Mouse (Mus musculus) gastrocnemius, postnatal 4 days (tissue): ENCODE measurements around the gene Adi1. TPM values are rescaled to one million over a fixed set of nuclear protein-coding genes. Genes with fewer than 3 reads are reported as not detected.

Source experiments
- microRNA-seq: library from miRNA; unstranded; fragments of <30 nt; microRNA quantifications from one replicate; pipeline ENCODE4 v1.2.0, GENCODE M21; 2021
- total RNA-seq, 2 experiments: library from RNA; stranded (reverse); gene quantifications; 2 replicates each; pipeline ENCODE4 v1.2.3; 2021

Gene Adi1
- total RNA-seq, 2 experiments from 2014 or later = 26.8 to 32.0 TPM

Small RNAs within 50 kb of the gene (microRNA-seq; reads per million reads assigned to microRNA genes)
- not detected for gene Mir6937

Other genes starting within 250 kb of the Adi1 start
- gene Dcdc2c, start 122.8 kb upstream of the Adi1 start, total RNA-seq = under 1 TPM; 0.62 to 0.81 TPM
- not detected for gene Allc, start 92.7 kb upstream of the Adi1 start, total RNA-seq
- gene Colec11, start 51.9 kb upstream of the Adi1 start, total RNA-seq = 1 to 10 TPM; 1.1 to 2.2 TPM
- 100 to 1,000 TPM; 452 to 563 TPM for gene Rps7, start 39.3 kb upstream of the Adi1 start, total RNA-seq
- gene Rnaseh1, start 25.6 kb upstream of the Adi1 start, total RNA-seq = 10 to 100 TPM; 10.3 to 10.8 TPM
- 10 to 100 TPM; 21.9 to 23.7 TPM for gene Trappc12, start 75.2 kb downstream of the Adi1 start, total RNA-seq
- gene Eipr1, start 76.6 kb downstream of the Adi1 start, total RNA-seq = 1 to 10 TPM; 8.4 to 8.7 TPM